28 mouse cellular contexts compared by ENCODE assay signal in genomic region chr11:102013201-102013600, GRCm38 (mm10). TPM values are rescaled to one million over a fixed set of nuclear protein-coding genes. Genes with fewer than 3 reads are reported as not detected.
"Had no signal": no experiment of that assay in that cellular context is flagged by ENCODE, and none has a peak within 500 bp of the region (broad histone marks: within the 10 kb centered on the region; RNA-seq: fewer than 3 reads in every experiment).

No protein-coding gene starts in this region.

- ATAC-seq: intestine, embryonic 16.5 days had no signal

- H3K4me2 ChIP-seq: liver, embryonic 15.5 days; lung, embryonic 14.5 days; midbrain, embryonic 11.5 days had no signal

- H3K9me3 ChIP-seq: liver, embryonic 15.5 days had no signal

- H3K9ac ChIP-seq: liver, embryonic 15.5 days; lung, embryonic 14.5 days had no signal

- H3K4me1 ChIP-seq: liver, embryonic 15.5 days; megakaryocyte, embryonic 14.5 days had no signal

- H3K36me3 ChIP-seq: liver, embryonic 15.5 days had no signal

- H3K27ac ChIP-seq: left cerebral cortex, adult 2 months; liver, embryonic 15.5 days had no signal

- DNase-seq: kidney, adult 9 months; kidney, postnatal 25 days; layer of hippocampus, postnatal 36 days; lung, embryonic 14.5 days; lung, postnatal 10 days; lung, postnatal 36 days; midbrain, embryonic 14.5 days; thymus, adult 18-20 months; thymus, postnatal 36 days had no signal

- H3K4me3 ChIP-seq: left cerebral cortex, adult 2 months; liver, embryonic 15.5 days; megakaryocyte, embryonic 14.5 days had no signal

- H3K27me3 ChIP-seq: liver, embryonic 15.5 days had no signal

RNA-seq across cellular contexts. Expression of gene Cd300lg, which starts 28.1 kb away (rescaled TPM):
- total RNA-seq: layer of hippocampus, adult 8-10 months; layer of hippocampus, postnatal 36 days; left cerebral cortex, adult 2 months; left cerebral cortex, postnatal 10 days; midbrain, postnatal 0 days had no signal

RNA-seq across cellular contexts. Expression of gene Cfap97d1, which starts 29.1 kb away (rescaled TPM):
- total RNA-seq: layer of hippocampus, adult 8-10 months; layer of hippocampus, postnatal 10 days; layer of hippocampus, postnatal 36 days; left cerebral cortex, adult 2 months; left cerebral cortex, postnatal 10 days; left cerebral cortex, postnatal 36 days; midbrain, postnatal 0 days had no signal
- polyA plus RNA-seq: intestine, embryonic 16.5 days; kidney, embryonic 16.5 days; limb, embryonic 11.5 days; limb, embryonic 14.5 days; liver, embryonic 15.5 days; lung, embryonic 14.5 days; midbrain, embryonic 11.5 days; midbrain, embryonic 14.5 days; midbrain, postnatal 0 days; neural tube, embryonic 11.5 days; neural tube, embryonic 14.5 days; small intestine, adult 2 months; spleen, adult 2 months; stomach, embryonic 16.5 days; urinary bladder, adult 2 months had no signal

RNA-seq across cellular contexts. Expression of gene Sost, which starts 46.4 kb away (rescaled TPM):
- total RNA-seq: layer of hippocampus, postnatal 36 days; left cerebral cortex, adult 2 months; left cerebral cortex, postnatal 10 days had no signal
- polyA plus RNA-seq: lung, embryonic 14.5 days; midbrain, embryonic 11.5 days; midbrain, embryonic 14.5 days; neural tube, embryonic 11.5 days; neural tube, embryonic 14.5 days; small intestine, adult 2 months; stomach, embryonic 16.5 days had no signal
